Mouse (Mus musculus) erythroblast, embryonic 14.5 days (primary cell): Measurements from ENCODE around the gene Eno2.

Experiments used
- GATA1 ChIP-seq: IDR thresholded peaks from 2 replicates; pipeline ENCODE4 v1.6.1; 2012; ENCODE audit warnings: low read length, inconsistent platforms, mixed read lengths
- TAL1 ChIP-seq: IDR thresholded peaks from 3 replicates; pipeline ENCODE4 v1.6.1; 2012; ENCODE audit warnings: low read length, inconsistent platforms, mixed read lengths

- TF ChIP-seq TAL1 (no peak), GATA1 (no peak)
Observed at GRCm38 (mm10) chr6:124809052-124809774, 39.7 kb upstream of the Eno2 start.
